Mouse (Mus musculus): Measurements from ENCODE around the gene Gsta2.

DNA sequence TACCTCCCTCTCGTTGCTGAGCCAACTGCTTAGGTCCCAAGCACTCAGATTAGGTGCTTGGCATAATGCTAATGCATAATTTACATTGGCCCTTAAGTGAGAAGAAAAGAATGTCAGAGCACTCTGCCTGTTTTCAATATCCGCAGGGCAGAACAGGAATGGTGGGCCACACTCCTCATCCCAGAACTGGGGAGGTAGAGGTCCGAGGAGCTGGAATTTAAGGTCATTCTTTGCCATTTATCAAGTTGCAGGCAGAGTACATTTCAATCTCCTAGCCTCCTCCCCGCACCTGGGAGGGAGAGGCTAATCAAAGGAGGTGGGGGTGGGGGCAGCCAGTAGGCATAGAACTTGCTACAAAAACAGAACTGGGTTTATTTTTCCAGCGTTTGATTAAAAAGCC, 18.8 kb upstream of the Gsta2 start:
- TF ChIP-seq POLR2A (IDR thresholded peaks at IDR 0.05; ENCODE audit: low read depth, low read length) (no peak), CTCF (IDR thresholded peaks at IDR 0.05; ENCODE audit: extremely low read depth, insufficient read length, insufficient replicate concordance, low read depth, low read length) (no peak)

Measured in small intestine, adult 2 months (tissue).